Mouse (Mus musculus): ENCODE measurements around the gene Pcsk6. TPM values are rescaled to one million over a fixed set of nuclear protein-coding genes. Genes with fewer than 3 reads are reported as not detected.

Gene Pcsk6
- polyA plus RNA-seq, 1 experiment = 0.04 TPM

DNA sequence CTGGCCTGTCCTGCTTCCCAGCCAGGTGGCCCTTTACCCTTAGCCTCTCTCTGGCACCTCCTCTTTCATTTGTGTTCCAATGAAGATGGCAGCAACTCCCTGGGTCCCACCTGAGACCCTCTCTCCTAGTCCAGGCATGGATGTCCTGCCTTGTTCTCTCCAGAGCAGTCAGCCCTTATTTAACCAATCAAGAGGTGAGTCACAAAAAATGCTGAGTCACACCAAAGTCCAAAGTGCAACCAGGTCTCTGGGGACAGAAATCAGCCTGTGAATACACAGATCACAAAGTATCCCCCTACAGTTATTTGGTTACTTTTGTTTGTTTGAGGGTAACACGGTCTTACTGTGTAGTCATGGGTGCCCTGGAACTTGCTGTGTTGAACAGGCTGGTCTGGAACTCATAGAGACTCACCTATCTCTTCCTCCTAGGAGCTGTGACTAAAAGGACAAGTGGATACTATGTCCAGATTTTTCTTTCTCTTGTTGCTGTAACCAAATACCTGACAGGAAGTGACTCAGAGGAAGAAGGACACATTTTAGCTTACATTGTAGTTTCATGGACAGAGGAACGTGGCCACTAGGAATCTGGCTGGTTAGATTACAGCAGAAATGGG, 38.9 kb upstream of the Pcsk6 start:
- TF ChIP-seq MYOG (IDR thresholded peaks at IDR 0.05; ENCODE audit: control insufficient read depth in 1 of 3, insufficient read depth in 1 of 3, insufficient read length in 2 of 3, low read depth in 2 of 3) = no peak
- TF ChIP-seq REST (IDR thresholded peaks at IDR 0.05; ENCODE audit: insufficient read depth, insufficient read length) = no peak
- TF ChIP-seq USF1 (IDR thresholded peaks at IDR 0.05; ENCODE audit: low read depth) = no peak
- no peak for TF ChIP-seq POLR2A (IDR thresholded peaks at IDR 0.05; ENCODE audit: insufficient read length, low read depth)
- no peak for TF ChIP-seq TCF3 (IDR thresholded peaks at IDR 0.05; ENCODE audit: insufficient read length, low read depth)
- TF ChIP-seq MYOD1 (IDR thresholded peaks at IDR 0.05; ENCODE audit: control insufficient read depth in 1 of 3, insufficient read length in 2 of 3, low read depth in 2 of 3) = no peak
- no peak for TF ChIP-seq TCF12 (IDR thresholded peaks at IDR 0.05; ENCODE audit: insufficient read depth, poor library complexity, severe bottlenecking)
- no peak for TF ChIP-seq POLR2AphosphoS2 (IDR thresholded peaks at IDR 0.05; ENCODE audit: insufficient read length, low read depth)
- no peak for TF ChIP-seq SRF (IDR thresholded peaks at IDR 0.05; ENCODE audit: control insufficient read depth, insufficient read length, low read depth)
- TF ChIP-seq MAX (IDR thresholded peaks at IDR 0.05; ENCODE audit: low read depth) = no peak
- TF ChIP-seq E2F4 (IDR thresholded peaks at IDR 0.05; ENCODE audit: insufficient read depth) = no peak
- Histone ChIP-seq H3K27me3 (ENCODE audit: control insufficient read depth, insufficient read depth, insufficient read length) (no peaks in the 10 kb centered on the region), H3K4me2 (ENCODE audit: low read depth) (no peak overlapping the region), H3K4me3 (no peak overlapping the region), H3K79me2 (ENCODE audit: control insufficient read depth, insufficient read depth) (no peaks in the 10 kb centered on the region), H3K36me3 (ENCODE audit: control insufficient read depth, insufficient read depth) (no peaks in the 10 kb centered on the region), H3ac (ENCODE audit: control insufficient read depth, insufficient read length) (no peak overlapping the region)

DNA sequence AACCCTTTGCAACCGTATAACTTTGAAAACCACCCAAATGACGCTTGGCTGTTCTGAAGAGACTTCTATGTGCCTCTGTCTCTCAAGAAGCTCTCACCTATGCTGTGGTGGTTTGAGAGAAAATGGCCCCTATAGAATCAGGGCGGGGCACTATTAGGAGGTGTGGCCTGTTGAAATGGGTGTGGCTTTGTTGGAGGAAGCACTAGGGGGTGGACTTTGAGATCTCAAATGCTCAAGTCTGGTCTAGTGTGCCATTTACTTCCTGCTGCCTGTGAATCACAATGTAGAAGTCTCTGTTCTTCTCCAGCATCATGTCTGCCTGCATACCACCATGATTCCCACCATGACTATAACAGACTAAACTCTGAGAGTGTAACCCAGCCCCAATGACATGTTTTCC, 21.8 kb upstream of the Pcsk6 start:
- no peaks in the 10 kb centered on the region for H3K79me2 ChIP-seq (ENCODE audit: control insufficient read depth, insufficient read depth)
- H3K27me3 ChIP-seq (ENCODE audit: control insufficient read depth, insufficient read depth, insufficient read length) = no peaks in the 10 kb centered on the region
- H3K36me3 ChIP-seq (ENCODE audit: control insufficient read depth, insufficient read depth) = no peaks in the 10 kb centered on the region
- no peak overlapping the region for H3K4me3 ChIP-seq
- no peak for TF ChIP-seq REST (IDR thresholded peaks at IDR 0.05; ENCODE audit: insufficient read depth, insufficient read length)
- no peak for TF ChIP-seq E2F4 (IDR thresholded peaks at IDR 0.05; ENCODE audit: insufficient read depth)
- no peak overlapping the region for H3K4me2 ChIP-seq (ENCODE audit: low read depth)
- no peak overlapping the region for H3ac ChIP-seq (ENCODE audit: control insufficient read depth, insufficient read length)

DNA sequence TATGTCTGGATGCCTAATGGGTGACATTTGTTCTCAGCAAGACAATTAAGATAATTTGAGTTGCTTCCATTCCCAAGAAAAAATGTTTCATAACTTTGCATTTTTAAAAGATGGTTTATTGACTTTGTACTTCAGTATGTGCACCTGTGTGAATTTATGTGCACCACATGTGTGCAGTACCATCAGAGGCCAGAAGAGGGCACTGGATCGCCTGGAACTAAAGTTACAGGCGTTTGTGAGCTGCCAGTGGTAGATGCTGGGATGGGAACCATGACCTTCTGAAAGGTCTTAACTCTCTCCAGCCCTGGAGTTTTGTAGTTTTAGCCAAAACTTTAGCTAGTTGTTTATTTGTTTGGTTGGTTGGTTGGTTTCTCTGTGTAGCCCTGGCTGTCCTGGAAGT, 18.3 kb upstream of the Pcsk6 start:
- Histone ChIP-seq H3K4me3 (no peak overlapping the region), H3K27me3 (ENCODE audit: control insufficient read depth, insufficient read depth, insufficient read length) (no peaks in the 10 kb centered on the region), H3K79me2 (ENCODE audit: control insufficient read depth, insufficient read depth) (no peaks in the 10 kb centered on the region), H3ac (ENCODE audit: control insufficient read depth, insufficient read length) (no peak overlapping the region), H3K36me3 (ENCODE audit: control insufficient read depth, insufficient read depth) (no peaks in the 10 kb centered on the region), H3K4me2 (ENCODE audit: low read depth) (no peak overlapping the region)
- TF ChIP-seq TCF12 (IDR thresholded peaks at IDR 0.05; ENCODE audit: insufficient read depth, poor library complexity, severe bottlenecking) = no peak
- no peak for TF ChIP-seq USF1 (IDR thresholded peaks at IDR 0.05; ENCODE audit: low read depth)
- no peak for TF ChIP-seq CEBPB (IDR thresholded peaks at IDR 0.05; ENCODE audit: insufficient read depth, poor library complexity, severe bottlenecking)
- TF ChIP-seq SRF (IDR thresholded peaks at IDR 0.05; ENCODE audit: control insufficient read depth, insufficient read length, low read depth) = no peak
- TF ChIP-seq MAX (IDR thresholded peaks at IDR 0.05; ENCODE audit: low read depth) = no peak
- TF ChIP-seq MYOD1 (IDR thresholded peaks at IDR 0.05; ENCODE audit: control insufficient read depth in 1 of 3, insufficient read length in 2 of 3, low read depth in 2 of 3) = no peak
- TF ChIP-seq MYOG (IDR thresholded peaks at IDR 0.05; ENCODE audit: control insufficient read depth in 1 of 3, insufficient read depth in 1 of 3, insufficient read length in 2 of 3, low read depth in 2 of 3) = no peak
- no peak for TF ChIP-seq REST (IDR thresholded peaks at IDR 0.05; ENCODE audit: insufficient read depth, insufficient read length)
- TF ChIP-seq E2F4 (IDR thresholded peaks at IDR 0.05; ENCODE audit: insufficient read depth) = no peak

DNA sequence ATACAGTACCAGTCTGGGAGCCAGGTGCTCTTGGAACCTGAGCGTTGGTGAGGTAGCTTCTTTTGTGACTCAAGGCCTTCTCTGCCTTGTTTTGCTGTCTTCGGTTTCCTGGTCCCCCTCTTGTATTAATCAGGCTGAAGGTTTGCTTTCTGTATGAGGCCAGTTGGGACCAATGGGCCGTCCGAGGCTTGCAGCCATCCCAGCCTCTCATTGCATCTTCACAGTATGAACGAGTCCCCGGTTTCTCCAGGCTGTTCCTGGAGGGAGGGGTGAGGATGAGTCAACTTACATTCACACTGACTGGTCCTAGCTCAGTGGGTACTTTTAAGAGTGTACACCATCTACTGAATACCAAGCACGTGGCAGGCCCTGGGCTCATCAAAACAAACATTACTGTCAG, 553 bp upstream of the Pcsk6 start:
- H3K27me3 ChIP-seq (ENCODE audit: control insufficient read depth, insufficient read depth, insufficient read length) = peaks cover 29% of the 10 kb centered on the region
- TF ChIP-seq SRF (IDR thresholded peaks at IDR 0.05; ENCODE audit: control insufficient read depth, insufficient read length, low read depth) = no peak
- TF ChIP-seq TCF3 (IDR thresholded peaks at IDR 0.05; ENCODE audit: insufficient read length, low read depth) = no peak
- TF ChIP-seq MYOD1 (IDR thresholded peaks at IDR 0.05; ENCODE audit: control insufficient read depth in 1 of 3, insufficient read length in 2 of 3, low read depth in 2 of 3) = no peak
- TF ChIP-seq USF1 (IDR thresholded peaks at IDR 0.05; ENCODE audit: low read depth) = no peak
- no peak for TF ChIP-seq TCF12 (IDR thresholded peaks at IDR 0.05; ENCODE audit: insufficient read depth, poor library complexity, severe bottlenecking)
- no peak for TF ChIP-seq POLR2AphosphoS2 (IDR thresholded peaks at IDR 0.05; ENCODE audit: insufficient read length, low read depth)
- no peak for TF ChIP-seq POLR2A (IDR thresholded peaks at IDR 0.05; ENCODE audit: insufficient read length, low read depth)
- TF ChIP-seq CEBPB (IDR thresholded peaks at IDR 0.05; ENCODE audit: insufficient read depth, poor library complexity, severe bottlenecking) = no peak
- no peak for TF ChIP-seq MYOG (IDR thresholded peaks at IDR 0.05; ENCODE audit: control insufficient read depth in 1 of 3, insufficient read depth in 1 of 3, insufficient read length in 2 of 3, low read depth in 2 of 3)
- no peak for TF ChIP-seq REST (IDR thresholded peaks at IDR 0.05; ENCODE audit: insufficient read depth, insufficient read length)
- TF ChIP-seq MAX (IDR thresholded peaks at IDR 0.05; ENCODE audit: low read depth) = no peak
- TF ChIP-seq E2F4 (IDR thresholded peaks at IDR 0.05; ENCODE audit: insufficient read depth) = no peak

DNA sequence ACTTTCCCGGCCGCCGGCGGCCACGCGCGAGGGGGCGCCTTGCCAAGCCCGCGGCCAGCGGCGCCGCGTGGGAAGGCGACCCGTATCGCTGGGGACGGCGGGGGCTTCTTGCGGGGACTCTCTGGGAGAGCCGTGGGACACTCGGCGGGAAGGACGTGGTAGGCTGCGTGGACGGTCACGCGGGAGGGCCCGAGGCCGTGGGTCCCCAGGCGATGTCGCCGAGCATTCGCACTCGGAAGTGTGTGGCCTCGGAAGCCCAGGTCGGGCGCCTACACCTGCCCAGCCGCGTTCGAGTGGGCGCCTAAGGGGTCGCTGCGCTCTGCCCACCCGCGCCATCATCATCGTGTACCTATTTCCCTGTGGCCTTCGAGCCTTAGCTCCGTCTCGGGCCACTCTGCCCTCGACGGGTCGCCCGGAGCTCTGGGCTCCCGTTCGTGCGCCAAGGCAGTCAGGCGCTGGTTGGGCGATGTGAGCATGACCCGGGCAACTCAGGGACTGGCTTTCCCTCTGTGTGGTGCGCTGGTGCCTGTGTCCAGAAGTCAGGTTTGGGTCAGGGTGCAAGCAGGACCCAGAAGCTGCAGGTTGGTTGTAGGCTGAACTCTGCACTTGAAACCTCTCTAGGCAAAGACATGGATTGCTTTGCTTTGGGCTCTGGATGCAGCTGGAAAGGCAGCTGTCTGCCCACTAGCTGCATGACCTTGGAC, 1.1 kb downstream of the Pcsk6 start:
- no peaks in the 10 kb centered on the region for H3K79me2 ChIP-seq (ENCODE audit: control insufficient read depth, insufficient read depth)
- no peak overlapping the region for H3ac ChIP-seq (ENCODE audit: control insufficient read depth, insufficient read length)
- H3K4me3 ChIP-seq = no peak overlapping the region
- no peak for TF ChIP-seq E2F4 (IDR thresholded peaks at IDR 0.05; ENCODE audit: insufficient read depth)
- no peak for TF ChIP-seq MYOG (IDR thresholded peaks at IDR 0.05; ENCODE audit: control insufficient read depth in 1 of 3, insufficient read depth in 1 of 3, insufficient read length in 2 of 3, low read depth in 2 of 3)
- TF ChIP-seq USF1 (IDR thresholded peaks at IDR 0.05; ENCODE audit: low read depth) = no peak
- no peak for TF ChIP-seq TCF3 (IDR thresholded peaks at IDR 0.05; ENCODE audit: insufficient read length, low read depth)
- no peak for TF ChIP-seq MYOD1 (IDR thresholded peaks at IDR 0.05; ENCODE audit: control insufficient read depth in 1 of 3, insufficient read length in 2 of 3, low read depth in 2 of 3)
- no peak for TF ChIP-seq SRF (IDR thresholded peaks at IDR 0.05; ENCODE audit: control insufficient read depth, insufficient read length, low read depth)
- TF ChIP-seq REST (IDR thresholded peaks at IDR 0.05; ENCODE audit: insufficient read depth, insufficient read length) = no peak
- no peak for TF ChIP-seq MAX (IDR thresholded peaks at IDR 0.05; ENCODE audit: low read depth)
- no peak for TF ChIP-seq TCF12 (IDR thresholded peaks at IDR 0.05; ENCODE audit: insufficient read depth, poor library complexity, severe bottlenecking)
- no peak for TF ChIP-seq CEBPB (IDR thresholded peaks at IDR 0.05; ENCODE audit: insufficient read depth, poor library complexity, severe bottlenecking)
- peaks cover 27% of the 10 kb centered on the region for H3K27me3 ChIP-seq (ENCODE audit: control insufficient read depth, insufficient read depth, insufficient read length)
- no peak overlapping the region for H3K4me2 ChIP-seq (ENCODE audit: low read depth)
- no peaks in the 10 kb centered on the region for H3K36me3 ChIP-seq (ENCODE audit: control insufficient read depth, insufficient read depth)

More for the DNA sequence above, 553 bp upstream of the Pcsk6 start:
- Histone ChIP-seq H3K4me3 (no peak overlapping the region), H3K79me2 (ENCODE audit: control insufficient read depth, insufficient read depth) (no peaks in the 10 kb centered on the region), H3K36me3 (ENCODE audit: control insufficient read depth, insufficient read depth) (no peaks in the 10 kb centered on the region), H3ac (ENCODE audit: control insufficient read depth, insufficient read length) (no peak overlapping the region), H3K4me2 (ENCODE audit: low read depth) (no peak overlapping the region)

Data from myocyte (in vitro differentiated cells).